Mouse (Mus musculus) ES-E14 (cell line): Measurements from ENCODE around the gene Siglec1. TPM values are rescaled to one million over a fixed set of nuclear protein-coding genes. Genes with fewer than 3 reads are reported as not detected.
"Not testable (repeated sequence)": the region's sequence is repeated elsewhere in the genome, so short reads cannot be mapped to it uniquely, and the experiment has no call there.

ENCODE experiments used
- DNase-seq: peaks from one replicate; pipeline ENCODE4 v3.0.0-alpha.2; 2013; ENCODE audit warnings: low read depth, low spot score
- H3K27ac ChIP-seq: 2 replicates; pipeline ENCODE4 v1.5.1; 2012; ENCODE audit warnings: low read depth, mild to moderate bottlenecking, low read length, moderate library complexity, mixed read lengths; ENCODE audit not compliant: poor library complexity, insufficient read depth, severe bottlenecking
- H3K36me3 ChIP-seq: 2 replicates; pipeline ENCODE4 v1.6.1; 2012; ENCODE audit warnings: mild to moderate bottlenecking, low read length, moderate library complexity, mixed read lengths; ENCODE audit not compliant: control insufficient read depth, poor library complexity, insufficient read depth, severe bottlenecking
- H3K4me1 ChIP-seq, 2 experiments: fragments of 150-350 bp in 1 of 2; sonication (generic) in 1 of 2; 2 replicates each; pipeline ENCODE4 v1.6.1; 2012; ENCODE audit warnings: low read length in 2 of 2, mild to moderate bottlenecking in 1 of 2, mixed read lengths in 1 of 2; ENCODE audit not compliant: control insufficient read depth in 2 of 2, insufficient read depth in 2 of 2, poor library complexity in 1 of 2
- H3K4me3 ChIP-seq, 2 experiments: fragments of 150-350 bp in 1 of 2; sonication (generic) in 1 of 2; 2 replicates each; pipeline ENCODE4 v1.5.1; 2012; ENCODE audit warnings: low read length in 2 of 2, low read depth in 1 of 2, mild to moderate bottlenecking in 1 of 2, mixed read lengths in 1 of 2; ENCODE audit not compliant: insufficient read depth in 1 of 2, poor library complexity in 1 of 2, severe bottlenecking in 1 of 2
- H3K9ac ChIP-seq: 2 replicates; pipeline ENCODE4 v1.6.1; 2012; ENCODE audit warnings: low read depth, mild to moderate bottlenecking, low read length, mixed read lengths; ENCODE audit not compliant: poor library complexity, insufficient read depth, severe bottlenecking
- H3K9me3 ChIP-seq: fragments of 150-350 bp; sonication (generic); 2 replicates; pipeline ENCODE4 v1.6.1; 2012; ENCODE audit warnings: low read depth, mild to moderate bottlenecking, low read length; ENCODE audit not compliant: control insufficient read depth, insufficient read depth
- CHD2 ChIP-seq: IDR thresholded peaks from 2 replicates; pipeline ENCODE4 v1.6.1; 2014; ENCODE audit warnings: mild to moderate bottlenecking, low read depth, low read length, inconsistent platforms
- HCFC1 ChIP-seq: IDR thresholded peaks from 2 replicates; pipeline ENCODE4 v1.6.1; 2012; ENCODE audit warnings: low read length, inconsistent platforms, borderline replicate concordance; ENCODE audit not compliant: insufficient read depth
- MAFK ChIP-seq: IDR thresholded peaks from 2 replicates; pipeline ENCODE4 v1.6.1; 2014; ENCODE audit warnings: mild to moderate bottlenecking, low read depth, low read length, inconsistent platforms; ENCODE audit not compliant: insufficient read depth
- ZC3H11A ChIP-seq: IDR thresholded peaks from 2 replicates; pipeline ENCODE4 v1.6.1; 2012; ENCODE audit warnings: low read depth, mild to moderate bottlenecking, inconsistent platforms, low read length, borderline replicate concordance
- ZNF384 ChIP-seq: IDR thresholded peaks from 2 replicates; pipeline ENCODE4 v1.6.1; 2012; ENCODE audit warnings: low read depth, low read length, inconsistent platforms
- in situ Hi-C, 2 experiments: fragments of 600-800 bp; cut with MboI; formaldehyde crosslinking; loops; one replicate each; pipeline ENCODE4 v1.15.1; 2025; ENCODE audit warnings: low sequenced_read_pairs in 2 of 2, inconsistent platforms in 1 of 2; ENCODE audit not compliant: unreplicated experiment in 2 of 2
- total RNA-seq: library from RNA; depleted of rRNA; stranded (reverse); fragments of 300-350 nt; gene quantifications from 2 replicates; pipeline ENCODE4 v1.2.3, GENCODE M21; 2012

Gene Siglec1
- total RNA-seq, 1 experiment, result 0.27 TPM

DNA sequence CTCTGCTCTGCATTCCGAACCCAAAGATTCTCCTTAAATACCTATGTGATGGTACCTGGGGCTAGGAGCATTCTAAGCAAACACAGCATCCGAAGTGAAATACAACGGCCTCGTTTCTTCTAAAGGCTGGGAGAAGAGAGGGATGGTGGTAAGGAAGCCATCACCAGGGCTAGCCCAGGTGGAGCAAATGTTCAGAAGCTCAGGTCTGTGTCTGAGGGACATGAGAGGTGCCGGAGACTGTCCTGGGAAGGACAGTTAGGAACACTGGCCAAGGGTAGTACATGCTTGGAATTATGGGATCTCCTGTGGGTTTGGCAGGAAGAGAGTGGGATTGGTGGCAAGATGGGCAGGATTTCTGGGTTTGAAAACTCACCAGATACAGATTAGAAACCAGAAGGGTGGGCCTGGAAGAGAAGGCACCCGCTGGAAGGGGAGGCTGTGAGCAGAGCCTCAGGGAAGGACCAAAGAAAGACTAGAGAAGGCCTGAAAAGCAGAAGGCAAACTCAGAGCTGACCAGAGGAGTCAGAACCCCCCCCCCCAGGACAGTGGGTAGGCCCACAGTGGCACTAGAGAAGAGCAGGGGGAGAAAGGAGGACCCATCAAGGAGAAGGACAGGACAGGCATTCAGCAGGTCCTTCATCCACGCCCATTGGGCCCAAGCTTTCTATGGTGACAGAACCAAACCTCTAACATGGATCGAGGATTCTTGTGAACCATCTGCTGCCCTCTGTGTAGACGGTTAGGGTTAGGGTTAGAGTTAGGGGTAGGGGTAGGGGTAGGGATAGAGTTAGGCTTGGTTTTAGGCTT, 38.8 kb upstream of the Siglec1 start:
- in situ Hi-C loops, result no loop called here
- no peaks in the 10 kb centered on the region for H3K9me3 ChIP-seq
- TF ChIP-seq ZC3H11A, result no peak
- TF ChIP-seq HCFC1, result no peak
- TF ChIP-seq MAFK, result no peak
- no peak for TF ChIP-seq CHD2
- no peak for TF ChIP-seq ZNF384
- no peak overlapping the region for H3K4me3 ChIP-seq
- DNase-seq, result no peak
- H3K4me1 ChIP-seq, result peaks cover 0 to 9% of the 10 kb centered on the region in 2 experiments; a peak in 1 of 4 replicates
- no peak overlapping the region; the same call in 1 of the 2 replicates for H3K27ac ChIP-seq
- H3K9ac ChIP-seq, result no peak overlapping the region
- no peaks in the 10 kb centered on the region for H3K36me3 ChIP-seq

DNA sequence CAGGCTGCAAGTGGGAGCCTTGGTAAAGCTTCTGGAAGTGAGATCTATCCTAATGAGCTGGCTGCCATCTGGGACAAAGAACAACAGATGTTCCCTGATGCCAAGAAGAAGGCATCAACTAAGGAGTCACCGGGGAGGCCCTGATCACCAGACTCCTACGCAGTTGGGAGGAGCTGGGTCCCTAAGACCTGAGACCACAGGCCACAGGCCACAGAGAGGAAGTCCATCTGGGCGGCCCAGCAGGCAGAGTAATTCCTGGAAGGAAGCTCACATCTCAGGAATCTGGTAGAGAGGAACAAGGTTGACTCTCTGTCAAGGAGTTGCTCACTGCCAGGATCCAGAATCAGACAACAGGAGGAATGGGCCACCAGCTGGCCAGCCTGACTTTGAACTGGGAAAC, 37.6 kb upstream of the Siglec1 start:
- peaks cover 0 to 9% of the 10 kb centered on the region in 2 experiments; a peak in 1 of 4 replicates for H3K4me1 ChIP-seq
- H3K27ac ChIP-seq, result no peak overlapping the region
- H3K9ac ChIP-seq, result no peak overlapping the region
- TF ChIP-seq ZC3H11A (no peak), ZNF384 (no peak), CHD2 (no peak), MAFK (no peak), HCFC1 (no peak)
- in situ Hi-C loops, result no loop called here
- no peaks in the 10 kb centered on the region for H3K36me3 ChIP-seq
- H3K4me3 ChIP-seq, result no peak overlapping the region
- no peak for DNase-seq
- H3K9me3 ChIP-seq, result no peaks in the 10 kb centered on the region

DNA sequence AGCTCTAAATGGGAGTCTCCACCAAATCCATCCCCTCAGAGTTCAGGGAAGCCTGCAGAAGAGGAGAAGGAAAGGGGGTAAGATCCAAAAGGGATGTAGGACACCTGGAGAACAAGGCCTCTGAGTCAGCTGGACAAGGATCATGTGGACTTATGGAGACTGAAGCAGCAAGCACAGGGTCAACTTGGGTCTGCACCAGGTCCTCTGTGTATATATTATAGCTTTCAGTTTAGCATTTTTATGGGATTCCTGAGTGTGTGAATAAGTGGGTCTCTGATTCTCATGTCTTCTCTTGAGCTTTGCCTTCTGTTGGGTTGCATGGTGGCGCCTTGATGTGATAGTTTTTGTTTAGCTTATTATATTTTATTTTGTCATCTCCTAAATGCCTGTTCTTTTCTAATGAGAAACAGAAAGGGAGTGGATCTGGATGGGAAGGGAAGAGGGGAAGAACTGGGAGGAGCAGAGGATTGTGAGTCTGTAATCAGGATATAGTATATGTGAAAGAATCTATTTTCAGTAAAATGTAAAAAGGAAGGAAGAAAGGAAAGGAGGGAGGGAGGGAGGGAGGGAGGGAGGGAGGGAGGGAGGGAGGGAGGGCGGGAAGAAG, 32.5 kb upstream of the Siglec1 start:
- no peaks in the 10 kb centered on the region for H3K4me1 ChIP-seq
- in situ Hi-C loops, result no loop called here
- TF ChIP-seq HCFC1 (no peak), ZC3H11A (no peak), MAFK (no peak), ZNF384 (no peak), CHD2 (no peak)
- H3K36me3 ChIP-seq, result no peaks in the 10 kb centered on the region
- no peak overlapping the region for H3K27ac ChIP-seq
- H3K4me3 ChIP-seq, result no peak overlapping the region
- no peak for DNase-seq
- H3K9me3 ChIP-seq, result no peaks in the 10 kb centered on the region
- no peak overlapping the region for H3K9ac ChIP-seq

DNA sequence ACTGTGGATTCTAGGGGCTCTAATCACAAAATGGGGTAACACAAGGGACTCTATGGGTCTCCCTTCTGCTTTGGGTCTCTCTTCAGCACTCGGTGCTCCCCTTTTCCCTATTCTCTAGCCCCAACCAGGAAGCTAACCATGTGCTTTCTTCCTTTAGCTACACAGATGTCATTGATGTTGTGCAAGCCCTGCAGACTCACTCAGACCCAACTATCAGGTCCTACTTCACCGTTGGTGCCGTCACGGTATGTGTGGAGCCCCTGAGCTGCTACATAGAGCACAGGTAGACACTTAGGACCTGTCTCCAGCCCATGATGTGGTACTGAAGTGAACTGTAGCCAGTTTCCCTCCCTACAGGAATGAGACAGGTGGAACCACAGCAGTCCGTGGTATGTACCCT, 19.4 kb upstream of the Siglec1 start:
- Histone ChIP-seq H3K4me3 (no peak overlapping the region), H3K36me3 (no peaks in the 10 kb centered on the region), H3K9ac (no peak overlapping the region), H3K4me1 (0 out of 4 replicates have a peak, but pooled peaks cover 2 to 3% of the 10 kb centered on the region in 2 experiments), H3K9me3 (no peaks in the 10 kb centered on the region), H3K27ac (no peak overlapping the region)
- no peak for DNase-seq
- no peak for TF ChIP-seq CHD2
- no peak for TF ChIP-seq ZNF384
- TF ChIP-seq HCFC1, result no peak
- TF ChIP-seq MAFK, result no peak
- TF ChIP-seq ZC3H11A, result no peak
- in situ Hi-C loops, result no loop called here

GRCm38 (mm10) chr2:131105061-131105460, 18.5 kb upstream of the Siglec1 start:
- H3K4me3 ChIP-seq, H3K4me1 ChIP-seq, DNase-seq, H3K27ac ChIP-seq, H3K9ac ChIP-seq, H3K9me3 ChIP-seq, H3K36me3 ChIP-seq, in situ Hi-C loops: not testable (repeated sequence)
